Mouse (Mus musculus) mesoderm, embryonic 11.5 days (tissue): ENCODE data around the gene Cul9.
"Not testable (repeated sequence)": the region's sequence is repeated elsewhere in the genome, so short reads cannot be mapped to it uniquely, and the experiment has no call there.

Experiments
- DNase-seq: peaks from one replicate; pipeline ENCODE4 v3.0.0-alpha.2; 2012; ENCODE audit warnings: low read depth, low spot score

Cul9 gene

GRCm38 (mm10) chr17:46503847-46504638 lies 42.1 kb downstream of the Cul9 start:
- DNase-seq: no peak

GRCm38 (mm10) chr17:46502775-46503174 lies 43.4 kb downstream of the Cul9 start:
- no peak for DNase-seq

GRCm38 (mm10) chr17:46497956-46498355 lies 48.2 kb downstream of the Cul9 start:
- DNase-seq: no peak

- peak; percentile 91 for DNase-seq
Observed at GRCm38 (mm10) chr17:46496623-46497434, 49.4 kb downstream of the Cul9 start, which contains the start of gene Dnph1. Gene Dnph1, plus strand, starts transcription at chr17:46496711.

GRCm38 (mm10) chr17:46496081-46496480 lies 50.1 kb downstream of the Cul9 start:
- not testable (repeated sequence) for DNase-seq

GRCm38 (mm10) chr17:46495486-46495885 lies 50.7 kb downstream of the Cul9 start:
- DNase-seq: no peak

- no peak for DNase-seq
Observed at GRCm38 (mm10) chr17:46487431-46487830, 58.8 kb downstream of the Cul9 start, which contains the start of gene Ttbk1. Gene Ttbk1, minus strand, starts transcription at chr17:46487675.

GRCm38 (mm10) chr17:46486995-46487394 lies 59.2 kb downstream of the Cul9 start:
- DNase-seq: no peak

- no peak for DNase-seq
Observed at GRCm38 (mm10) chr17:46484461-46484875, 61.7 kb downstream of the Cul9 start.

- peak; percentile 37 for DNase-seq
Observed at GRCm38 (mm10) chr17:46484021-46484431, 62.2 kb downstream of the Cul9 start.

GRCm38 (mm10) chr17:46483561-46484001 lies 62.6 kb downstream of the Cul9 start:
- peak; percentile 37 for DNase-seq

GRCm38 (mm10) chr17:46477286-46477685 lies 68.9 kb downstream of the Cul9 start:
- no peak for DNase-seq

- no peak for DNase-seq
Observed at GRCm38 (mm10) chr17:46476601-46477000, 69.6 kb downstream of the Cul9 start.

- DNase-seq: no peak
Observed at GRCm38 (mm10) chr17:46467830-46468229, 78.4 kb downstream of the Cul9 start.

GRCm38 (mm10) chr17:46462226-46462625 lies 84.0 kb downstream of the Cul9 start:
- DNase-seq: no peak

- no peak for DNase-seq
Observed at GRCm38 (mm10) chr17:46461347-46461746, 84.8 kb downstream of the Cul9 start.

GRCm38 (mm10) chr17:46460673-46461072 lies 85.5 kb downstream of the Cul9 start:
- DNase-seq: no peak

GRCm38 (mm10) chr17:46458439-46458838 lies 87.7 kb downstream of the Cul9 start:
- DNase-seq: no peak

GRCm38 (mm10) chr17:46457791-46458190 lies 88.4 kb downstream of the Cul9 start:
- no peak for DNase-seq

GRCm38 (mm10) chr17:46455110-46455691 lies 91.0 kb downstream of the Cul9 start:
- no peak for DNase-seq

GRCm38 (mm10) chr17:46454539-46454938 lies 91.6 kb downstream of the Cul9 start:
- no peak for DNase-seq

- DNase-seq: no peak
Observed at GRCm38 (mm10) chr17:46453970-46454411, 92.2 kb downstream of the Cul9 start.
